Mouse (Mus musculus): ENCODE measurements around the gene Nim1k. TPM values are rescaled to one million over a fixed set of nuclear protein-coding genes. Genes with fewer than 3 reads are reported as not detected.

The Nim1k gene
- under 1 TPM; 0.42 to 0.75 TPM for total RNA-seq (2023)

DNA sequence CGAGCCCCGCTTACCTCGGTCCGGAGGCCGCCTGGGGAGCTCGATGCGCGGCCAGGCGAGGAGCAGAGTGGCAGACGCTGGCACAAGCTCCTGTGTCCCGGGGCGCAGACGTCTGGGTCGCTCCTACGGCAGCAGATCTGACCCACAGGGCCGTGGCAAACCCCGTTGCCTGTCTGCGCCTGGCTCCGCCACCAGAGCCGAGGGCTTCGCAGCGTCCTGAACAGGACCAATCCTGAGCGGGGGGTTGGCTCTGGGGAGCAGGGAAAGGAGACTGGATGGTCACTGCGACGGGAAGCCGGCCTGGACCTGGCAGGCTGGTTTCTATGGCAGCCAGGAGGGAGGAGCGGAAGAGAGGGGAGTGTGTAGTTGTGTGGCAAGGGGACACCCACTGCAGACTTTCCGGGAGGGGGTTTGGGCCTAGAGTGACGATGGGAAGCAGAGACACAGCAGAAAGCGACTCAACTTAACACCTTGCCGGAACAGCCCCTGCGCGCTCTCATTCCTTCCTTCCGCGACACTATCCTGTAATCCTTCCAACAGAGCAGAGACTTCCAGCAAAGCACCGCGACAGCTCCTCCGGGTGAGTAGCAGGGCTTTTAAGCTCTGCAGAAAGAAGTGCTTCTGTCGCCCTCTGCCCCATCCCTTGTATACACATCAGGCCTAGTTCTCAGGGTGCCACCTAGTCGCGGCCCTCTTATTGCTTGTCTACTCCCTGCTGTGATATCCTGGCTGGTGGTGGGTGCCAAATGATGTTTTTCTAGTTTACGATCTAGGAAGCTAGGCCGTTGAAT lies at the start of gene Nim1k:
Gene Nim1k, minus strand, starts transcription at position 202 of the 791 bp plus-strand sequence.

DNA sequence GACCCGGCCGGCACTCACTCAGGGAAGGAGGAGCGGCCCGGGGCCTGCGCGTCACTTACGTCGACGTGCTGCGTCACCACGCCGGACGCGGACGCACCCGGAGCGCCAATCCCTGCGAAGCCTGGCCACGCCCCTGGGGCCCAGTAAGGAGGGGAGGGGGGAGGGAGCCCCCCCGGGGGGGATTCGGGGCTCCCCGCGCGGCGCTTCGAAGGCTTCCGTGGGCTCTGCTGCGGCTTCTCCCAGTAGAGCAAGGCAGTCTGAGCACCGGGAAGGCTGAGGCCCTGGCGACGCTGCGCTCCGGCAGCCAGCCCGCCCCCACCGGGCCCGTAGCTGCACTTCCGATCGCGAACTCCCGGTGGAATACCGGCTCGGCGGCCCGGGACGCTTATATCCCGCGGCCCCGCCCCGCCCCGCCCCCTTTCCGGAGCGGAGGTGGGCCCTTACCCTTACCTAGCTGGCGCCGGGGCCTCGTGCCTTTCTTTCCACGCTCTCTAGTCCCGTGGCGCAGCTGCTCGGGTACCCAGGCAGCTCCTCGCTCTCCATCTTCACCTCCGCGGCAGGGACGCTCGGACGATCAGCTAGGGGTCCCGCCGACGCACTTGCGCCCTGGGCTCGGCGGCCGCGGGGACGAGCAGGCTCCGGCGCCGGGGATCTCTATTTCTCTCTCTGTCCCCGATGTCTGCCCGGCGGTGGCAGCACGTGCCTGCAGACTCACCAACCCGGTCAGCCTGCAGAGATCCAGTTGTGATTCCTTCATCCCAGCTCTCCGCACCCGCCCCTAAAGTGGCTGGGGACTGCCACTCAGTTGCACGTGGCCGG lies 35.3 kb upstream of the Nim1k start, which contains the start of gene Zfp131:
Gene Zfp131, minus strand, starts transcription at position 129 of the 819 bp plus-strand sequence.

GRCm38 (mm10) chr13:119690039-119690728 lies 65.5 kb downstream of the Nim1k start, which contains the start of gene Hmgcs1:
TSS of gene Hmgcs1 (plus strand) at chr13:119690379.

Other genes starting within 250 kb of the Nim1k start
- not detected for gene Ccl28, start 132.1 kb downstream of the Nim1k start, total RNA-seq (2023)
- 10 to 100 TPM; 18.8 to 21.2 TPM for gene Hmgcs1, start 65.5 kb downstream of the Nim1k start, total RNA-seq (2023)
- 10 to 100 TPM; 43.0 to 47.8 TPM for gene Zfp131, start 35.0 kb upstream of the Nim1k start, total RNA-seq (2023)
- not detected for gene AF067063, start 74.3 kb upstream of the Nim1k start, total RNA-seq (2023)
- not detected for gene D13Ertd608e, start 80.1 kb upstream of the Nim1k start, total RNA-seq (2023)
- gene Tcstv1, start 138.9 kb upstream of the Nim1k start, total RNA-seq (2023): not detected
- not detected for gene Gm21761, start 173.4 kb upstream of the Nim1k start, total RNA-seq (2023)
- not detected for gene B020031M17Rik, start 194.9 kb upstream of the Nim1k start, total RNA-seq (2023)

All from neutrophil, adult 59 days (primary cell).